In genomic region chr2:109280600-109281340, GRCm38 (mm10) we compare ENCODE assay signal across 8 mouse cellular contexts. TPM values are rescaled to one million over a fixed set of nuclear protein-coding genes. Genes with fewer than 3 reads are reported as not detected.
DNase-seq lines count a peak whose midpoint lies in the region; ATAC-seq and TF ChIP-seq lines count a peak whose summit lies in the region.

TSS of gene Kif18a (plus strand) at chr2:109280738.
TSS of gene Mettl15 (minus strand) at chr2:109280748.

- peak; percentile 80 for DNase-seq in G1E (ENCODE audit: low spot score)
- peak; percentile 93 to 97 for DNase-seq in cerebellum, adult 18-20 months
- DNase-seq in heart, postnatal 36 days, result peak; percentile 91 to 94
- DNase-seq in layer of hippocampus, adult 2 months (ENCODE audit: low spot score in 2 of 2), result peak; percentile 95 to 97
- peak; percentile 99 for DNase-seq in lung, embryonic 14.5 days
- peak; percentile 96 for DNase-seq in thymus, adult 2 months

- TF ChIP-seq CTCF in G1E (IDR thresholded peaks at IDR 0.05; ENCODE audit: low read depth, low read length), result no peak
- no peak for TF ChIP-seq CTCF in layer of hippocampus, adult 2 months (conservative IDR thresholded peaks at IDR 0.05)
- TF ChIP-seq CTCF in lung, embryonic 14.5 days (IDR thresholded peaks at IDR 0.05; ENCODE audit: low read depth), result no peak
- TF ChIP-seq CTCF in olfactory bulb, adult 2 months (IDR thresholded peaks at IDR 0.05; ENCODE audit: insufficient read depth, low read depth, low read length), result no peak
- peak; percentile 76; the same call in 1 of the 2 replicates for TF ChIP-seq CTCF in thymus, adult 2 months (IDR thresholded peaks at IDR 0.05; ENCODE audit: borderline replicate concordance, control insufficient read depth, extremely low read depth, insufficient read depth, low read length, poor library complexity)

- no peaks in the 10 kb centered on the region for H3K27me3 ChIP-seq in G1E (ENCODE audit: insufficient read depth, low read length)
- H3K27me3 ChIP-seq in forebrain, embryonic 16.5 days (replicated peaks; ENCODE audit: control insufficient read depth, insufficient read depth, low read length), result no peaks in the 10 kb centered on the region
- no peaks in the 10 kb centered on the region for H3K27me3 ChIP-seq in lung, embryonic 14.5 days (ENCODE audit: insufficient read depth, low read length)
- H3K27me3 ChIP-seq in thymus, adult 2 months (ENCODE audit: control insufficient read depth, insufficient read depth, low read length), result no peaks in the 10 kb centered on the region

- peaks cover 16% of the 10 kb centered on the region for H3K4me1 ChIP-seq in G1E (ENCODE audit: insufficient read depth, low read depth, low read length)
- H3K4me1 ChIP-seq in forebrain, embryonic 16.5 days (replicated peaks; ENCODE audit: control insufficient read depth, insufficient read depth, low read length), result peaks cover 7% of the 10 kb centered on the region
- H3K4me1 ChIP-seq in lung, embryonic 14.5 days (ENCODE audit: insufficient read depth), result no peaks in the 10 kb centered on the region
- H3K4me1 ChIP-seq in olfactory bulb, adult 2 months (ENCODE audit: control insufficient read depth, insufficient read depth, low read length), result peaks cover 9% of the 10 kb centered on the region; the same call in 1 of the 2 replicates
- 0 out of 2 replicates have a peak, but pooled peaks cover 2% of the 10 kb centered on the region for H3K4me1 ChIP-seq in thymus, adult 2 months (replicated peaks; ENCODE audit: control insufficient read depth, insufficient read depth, low read length)

- H3K36me3 ChIP-seq in G1E (replicated peaks), result peaks cover 8% of the 10 kb centered on the region
- no peaks in the 10 kb centered on the region for H3K36me3 ChIP-seq in forebrain, embryonic 16.5 days (ENCODE audit: control insufficient read depth, insufficient read depth)
- H3K36me3 ChIP-seq in lung, embryonic 14.5 days (ENCODE audit: insufficient read depth), result no peaks in the 10 kb centered on the region
- no peaks in the 10 kb centered on the region for H3K36me3 ChIP-seq in thymus, adult 2 months (ENCODE audit: control insufficient read depth, insufficient read depth, low read length)

- peak within 1 kb of the TSS; percentile 76 for H3K4me2 ChIP-seq in forebrain, embryonic 16.5 days (ENCODE audit: low read length)
- peak within 1 kb of the TSS; percentile 72 for H3K4me2 ChIP-seq in lung, embryonic 14.5 days

- ATAC-seq in G1E (ENCODE audit: extremely low read depth, insufficient number of reproducible peaks, low FRiP score, poor library complexity, severe bottlenecking), result peak; percentile 93
- ATAC-seq in forebrain, embryonic 16.5 days, result peak; percentile 99
- ATAC-seq in lung, embryonic 14.5 days (ENCODE audit: insufficient read depth), result peak; percentile 98

- peak within 1 kb of the TSS; percentile 78 for H3K27ac ChIP-seq in forebrain, embryonic 16.5 days (ENCODE audit: low read length)
- H3K27ac ChIP-seq in layer of hippocampus, adult 2 months, result peak within 1 kb of the TSS; percentile 91
- peak within 1 kb of the TSS; percentile 82 for H3K27ac ChIP-seq in lung, embryonic 14.5 days (ENCODE audit: low read depth)
- peak within 1 kb of the TSS; percentile 43 for H3K27ac ChIP-seq in olfactory bulb, adult 2 months (ENCODE audit: insufficient read depth, low read depth, low read length)
- peak within 1 kb of the TSS; percentile 20; the same call in 1 of the 2 replicates for H3K27ac ChIP-seq in thymus, adult 2 months (ENCODE audit: control insufficient read depth, insufficient read depth, low read length)

- intact Hi-C loops in heart, postnatal 36 days (cut with DNase I), result loop anchor here (5.0 kb wide), 1 partner anchor 612 kb away; the partner anchor contains the start of gene Lin7c

- H3K9me3 ChIP-seq in G1E (replicated peaks), result no peaks in the 10 kb centered on the region
- no peaks in the 10 kb centered on the region for H3K9me3 ChIP-seq in forebrain, embryonic 16.5 days (ENCODE audit: control insufficient read depth, low read length)
- H3K9me3 ChIP-seq in lung, embryonic 14.5 days (ENCODE audit: low read depth, low read length), result no peaks in the 10 kb centered on the region

- peak; percentile 59; the same call in 1 of the 2 replicates for TF ChIP-seq POLR2A in olfactory bulb, adult 2 months (IDR thresholded peaks at IDR 0.05; ENCODE audit: insufficient read depth, low read depth, low read length)
- TF ChIP-seq POLR2A in thymus, adult 2 months (IDR thresholded peaks at IDR 0.05; ENCODE audit: control insufficient read depth, extremely low read depth, insufficient read depth, low read length, poor library complexity), result peak; percentile 62; the same call in 1 of the 2 replicates

- under 1% methylated on average over 51 of the region's 51 CpGs for WGBS in forebrain, embryonic 16.5 days
- WGBS in lung, embryonic 14.5 days, result under 1% methylated on average over 51 of the region's 51 CpGs
- under 1% methylated on average over 51 of the region's 51 CpGs for WGBS in olfactory bulb, adult 2 months
- WGBS in thymus, adult 2 months, result under 1% methylated on average over 51 of the region's 51 CpGs

- peak within 1 kb of the TSS; percentile 77 for H3K9ac ChIP-seq in forebrain, embryonic 16.5 days (replicated peaks; ENCODE audit: low read depth, low read length)
- H3K9ac ChIP-seq in lung, embryonic 14.5 days, result peak within 1 kb of the TSS; percentile 75

- H3K4me3 ChIP-seq in G1E (ENCODE audit: low read depth, low read length), result peak within 1 kb of the TSS; percentile 94
- peak within 1 kb of the TSS; percentile 63 for H3K4me3 ChIP-seq in forebrain, embryonic 16.5 days (replicated peaks; ENCODE audit: low read length)
- H3K4me3 ChIP-seq in layer of hippocampus, adult 2 months, result peak within 1 kb of the TSS; percentile 89
- peak within 1 kb of the TSS; percentile 75 for H3K4me3 ChIP-seq in lung, embryonic 14.5 days (ENCODE audit: low read depth, low read length)
- peak within 1 kb of the TSS; percentile 64 for H3K4me3 ChIP-seq in olfactory bulb, adult 2 months (ENCODE audit: insufficient read depth, low read depth, low read length)
- peak within 1 kb of the TSS; percentile 80 for H3K4me3 ChIP-seq in thymus, adult 2 months (ENCODE audit: control insufficient read depth, insufficient read depth, low read length)

RNA-seq across cellular contexts. Expression of gene Kif18a, which starts in this region (rescaled TPM):
- 42.8 and 59.5 TPM in 2 replicates for total RNA-seq in G1E (2014; fragmentation: Nextera tagmentation)
- total RNA-seq in G1E (2017), result 33.1 and 35.4 TPM in 2 replicates
- 0.72 and 1.1 TPM in 2 replicates for polyA plus RNA-seq in G1E (2012)
- polyA plus RNA-seq in forebrain, embryonic 16.5 days (2015; fragmentation: Nextera tagmentation; extraction: Ambion mirVana), result 11.6 and 14.0 TPM in 2 replicates
- under 1 TPM; 0.76 to 0.89 TPM for total RNA-seq in heart, postnatal 36 days (2021)
- 1 to 10 TPM; 1.1 to 1.2 TPM for total RNA-seq in layer of hippocampus, adult 2 months (2021)
- 25.9 and 28.7 TPM in 2 replicates for polyA plus RNA-seq in lung, embryonic 14.5 days (2014; fragmentation: Nextera tagmentation; extraction: Ambion mirVana)
- polyA plus RNA-seq in olfactory bulb, adult 2 months (2012; ENCODE audit: insufficient read depth, insufficient read length, low replicate concordance, missing spikeins), result not detected in 2 replicates
- 2.7 and 3.7 TPM in 2 replicates for polyA plus RNA-seq in thymus, adult 2 months (2012; rRNA removed)

RNA-seq across cellular contexts. Expression of gene Mettl15, which starts in this region (rescaled TPM):
- total RNA-seq in G1E (2014; fragmentation: Nextera tagmentation) (9.1 and 11.3 TPM in 2 replicates), G1E (2017) (5.2 and 6.6 TPM in 2 replicates)
- 0.42 and 0.51 TPM in 2 replicates for polyA plus RNA-seq in G1E (2012)
- 11.4 and 16.5 TPM in 2 replicates for polyA plus RNA-seq in forebrain, embryonic 16.5 days (2015; fragmentation: Nextera tagmentation; extraction: Ambion mirVana)
- 10 to 100 TPM; 11.2 to 13.5 TPM for total RNA-seq in heart, postnatal 36 days (2021)
- total RNA-seq in layer of hippocampus, adult 2 months (2021), result 1 to 10 TPM; 7.3 to 8.4 TPM
- 15.2 and 15.4 TPM in 2 replicates for polyA plus RNA-seq in lung, embryonic 14.5 days (2014; fragmentation: Nextera tagmentation; extraction: Ambion mirVana)
- polyA plus RNA-seq in olfactory bulb, adult 2 months (2012; ENCODE audit: insufficient read depth, insufficient read length, low replicate concordance, missing spikeins), result not detected in 2 replicates
- polyA plus RNA-seq in thymus, adult 2 months (2012; rRNA removed), result 3.3 and 4.7 TPM in 2 replicates

Comparison
In these comparisons a context has a peak if more than half of its experiments do, and no peak if none do; other contexts are left out.
1. Peak in every context shown above with its lines: DNase-seq, ATAC-seq, H3K4me3 ChIP-seq and H3K27ac ChIP-seq.
2. RNA of gene Kif18a (total RNA-seq): 33.1 to 59.5 TPM in G1E; 1.1 to 1.2 TPM in layer of hippocampus, adult 2 months and 0.76 to 0.89 TPM in heart, postnatal 36 days; every median in the first group is over 10 times any median in the second.
3. H3K27ac ChIP-seq: peak in every context shown above with its lines; median percentile 91 in layer of hippocampus, adult 2 months; 82 in lung, embryonic 14.5 days; 78 in forebrain, embryonic 16.5 days; 43 in olfactory bulb, adult 2 months; 20 in thymus, adult 2 months.